Mouse (Mus musculus) c-Kit-positive CD71-positive TER-119-positive erythroid progenitor cells, embryonic 14.5 days (primary cell): ENCODE data around the gene Nrg4.
A peak's percentile ranks its signal among the peaks of the same experiment; 100 is the strongest.

Experiments
- DNase-seq: peaks from one replicate; pipeline ENCODE4 v3.0.0-alpha.2; 2013; ENCODE audit warnings: low spot score

Nrg4 gene

GRCm38 (mm10) chr9:55322641-55323040, 4.0 kb downstream of the Nrg4 start:
- DNase-seq = no peak

GRCm38 (mm10) chr9:55313619-55314261, 12.9 kb downstream of the Nrg4 start:
- no peak for DNase-seq

GRCm38 (mm10) chr9:55311560-55311959, 15.1 kb downstream of the Nrg4 start:
- peak; percentile 58 for DNase-seq

- DNase-seq = no peak
These were observed 18.2 kb downstream of the Nrg4 start for GRCm38 (mm10) chr9:55308455-55308854.

- DNase-seq = no peak
These were observed 19.1 kb downstream of the Nrg4 start for GRCm38 (mm10) chr9:55307557-55307956.

- DNase-seq = no peak
These were observed 19.6 kb downstream of the Nrg4 start for GRCm38 (mm10) chr9:55307066-55307465.

GRCm38 (mm10) chr9:55296221-55296620, 30.4 kb downstream of the Nrg4 start:
- no peak for DNase-seq

- DNase-seq = no peak
These were observed 34.7 kb downstream of the Nrg4 start for GRCm38 (mm10) chr9:55291966-55292365.

GRCm38 (mm10) chr9:55289475-55290198, 37.0 kb downstream of the Nrg4 start:
- DNase-seq = no peak

GRCm38 (mm10) chr9:55285197-55285596, 41.4 kb downstream of the Nrg4 start:
- no peak for DNase-seq

- peak; percentile 6 for DNase-seq
These were observed 43.1 kb downstream of the Nrg4 start for GRCm38 (mm10) chr9:55283516-55283915.

GRCm38 (mm10) chr9:55279114-55279825, 47.4 kb downstream of the Nrg4 start:
- no peak for DNase-seq

- no peak for DNase-seq
These were observed 49.1 kb downstream of the Nrg4 start for GRCm38 (mm10) chr9:55277562-55277961.

GRCm38 (mm10) chr9:55273906-55274305, 52.7 kb downstream of the Nrg4 start:
- no peak for DNase-seq

- no peak for DNase-seq
These were observed 54.6 kb downstream of the Nrg4 start for GRCm38 (mm10) chr9:55271960-55272560.

- DNase-seq = no peak
These were observed 62.0 kb downstream of the Nrg4 start for GRCm38 (mm10) chr9:55264356-55265302.

- no peak for DNase-seq
These were observed 66.9 kb downstream of the Nrg4 start for GRCm38 (mm10) chr9:55259741-55260140.

GRCm38 (mm10) chr9:55257105-55257504, 69.5 kb downstream of the Nrg4 start:
- no peak for DNase-seq

GRCm38 (mm10) chr9:55255604-55256003, 71.0 kb downstream of the Nrg4 start:
- no peak for DNase-seq

- no peak for DNase-seq
These were observed 71.6 kb downstream of the Nrg4 start for GRCm38 (mm10) chr9:55255056-55255455.

- no peak for DNase-seq
These were observed 72.8 kb downstream of the Nrg4 start for GRCm38 (mm10) chr9:55253849-55254248.
